Mouse (Mus musculus) thymus, adult 2 months (tissue): ENCODE results near the gene St14. TPM values are rescaled to one million over a fixed set of nuclear protein-coding genes. Genes with fewer than 3 reads are reported as not detected.

Experiments used
- DNase-seq: peaks from one replicate; pipeline ENCODE4 v3.0.0; 2021
- H3K27ac ChIP-seq: fragments of 200-500 bp; 2 replicates; pipeline ENCODE4 v1.5.1; 2012; ENCODE audit warnings: low read length, control low read depth; ENCODE audit not compliant: control insufficient read depth, insufficient read depth
- H3K27me3 ChIP-seq: fragments of 200-500 bp; 2 replicates; pipeline ENCODE4 v1.6.1; 2012; ENCODE audit warnings: mild to moderate bottlenecking, low read length, moderate library complexity, mixed read lengths; ENCODE audit not compliant: control insufficient read depth, insufficient read depth
- H3K36me3 ChIP-seq: fragments of 200-500 bp; 2 replicates; pipeline ENCODE4 v1.6.1; 2012; ENCODE audit warnings: mild to moderate bottlenecking, low read length, moderate library complexity; ENCODE audit not compliant: control insufficient read depth, insufficient read depth
- H3K4me1 ChIP-seq: fragments of 200-500 bp; replicated peaks from 2 replicates; pipeline ENCODE4 v1.6.1; 2012; ENCODE audit warnings: low read length; ENCODE audit not compliant: control insufficient read depth, insufficient read depth
- H3K4me3 ChIP-seq: fragments of 200-500 bp; 2 replicates; pipeline ENCODE4 v1.5.1; 2012; ENCODE audit warnings: mild to moderate bottlenecking, low read length, control low read depth, moderate library complexity; ENCODE audit not compliant: control insufficient read depth, insufficient read depth
- CTCF ChIP-seq: fragments of 200-500 bp; IDR thresholded peaks from 2 replicates; pipeline ENCODE4 v1.5.1; 2012; ENCODE audit warnings: mild to moderate bottlenecking, control low read depth, low read length, moderate library complexity, borderline replicate concordance; ENCODE audit not compliant: control insufficient read depth, poor library complexity, insufficient read depth; ENCODE audit errors: extremely low read depth
- POLR2A ChIP-seq: fragments of 200-500 bp; IDR thresholded peaks from 2 replicates; pipeline ENCODE4 v1.6.1; 2012; ENCODE audit warnings: mild to moderate bottlenecking, low read length, control low read depth, moderate library complexity; ENCODE audit not compliant: control insufficient read depth, poor library complexity, insufficient read depth; ENCODE audit errors: extremely low read depth
- WGBS: fragments of 180-500 bp; shearing (Covaris S2); methylation state at CpG from one replicate; pipeline ENCODE4 v1.1.7; 2018; 5-methylcytosine and 5-hydroxymethylcytosine counted together
- polyA plus RNA-seq: library from polyadenylated mRNA; depleted of rRNA; stranded (reverse); fragments of >200 nt; gene quantifications from 2 replicates; pipeline ENCODE4 v1.2.3, GENCODE M21; 2012

St14 gene
- polyA plus RNA-seq, 1 experiment: 15.8 TPM

- Histone ChIP-seq H3K27ac (no peak overlapping the region), H3K4me1 (no peaks in the 10 kb centered on the region), H3K27me3 (no peaks in the 10 kb centered on the region), H3K4me3 (no peak overlapping the region), H3K36me3 (no peaks in the 10 kb centered on the region)
- no peak for TF ChIP-seq CTCF
- TF ChIP-seq POLR2A: no peak
- no peak for DNase-seq
- WGBS: 90% methylated on average over 4 of the region's 4 CpGs
Measured at GRCm38 (mm10) chr9:31088883-31089282, 42.8 kb downstream of the St14 start.

- Histone ChIP-seq H3K36me3 (no peaks in the 10 kb centered on the region), H3K27me3 (no peaks in the 10 kb centered on the region), H3K4me3 (no peak overlapping the region), H3K27ac (no peak overlapping the region), H3K4me1 (no peaks in the 10 kb centered on the region)
- no peak for DNase-seq
- WGBS: 79% methylated on average over 3 of the region's 3 CpGs
- TF ChIP-seq CTCF (no peak), POLR2A (no peak)
Measured at GRCm38 (mm10) chr9:31088116-31088515, 43.5 kb downstream of the St14 start.

- H3K36me3 ChIP-seq: no peaks in the 10 kb centered on the region
- TF ChIP-seq POLR2A (no peak), CTCF (no peak)
- 93% methylated on average over 4 of the region's 4 CpGs for WGBS
- H3K27me3 ChIP-seq: no peaks in the 10 kb centered on the region
- H3K27ac ChIP-seq: no peak overlapping the region
- no peaks in the 10 kb centered on the region for H3K4me1 ChIP-seq
- DNase-seq: no peak
- no peak overlapping the region for H3K4me3 ChIP-seq
Measured at GRCm38 (mm10) chr9:31087466-31087865, 44.2 kb downstream of the St14 start.

- Histone ChIP-seq H3K27me3 (no peaks in the 10 kb centered on the region), H3K4me3 (no peak overlapping the region), H3K27ac (no peak overlapping the region), H3K4me1 (no peaks in the 10 kb centered on the region; the same call in 1 of the 2 replicates), H3K36me3 (no peaks in the 10 kb centered on the region)
- no peak for DNase-seq
- 88% methylated on average over 7 of the region's 7 CpGs for WGBS
- TF ChIP-seq CTCF (no peak), POLR2A (no peak)
Measured at GRCm38 (mm10) chr9:31086754-31087145, 44.9 kb downstream of the St14 start.

GRCm38 (mm10) chr9:31086085-31086753, 45.4 kb downstream of the St14 start:
- Histone ChIP-seq H3K4me1 (no peaks in the 10 kb centered on the region; the same call in 1 of the 2 replicates), H3K4me3 (no peak overlapping the region), H3K36me3 (no peaks in the 10 kb centered on the region), H3K27me3 (no peaks in the 10 kb centered on the region), H3K27ac (no peak overlapping the region)
- WGBS: 37% methylated on average over 10 of the region's 10 CpGs
- peak; percentile 66 for DNase-seq
- no peak for TF ChIP-seq CTCF
- TF ChIP-seq POLR2A: no peak

- no peak for TF ChIP-seq POLR2A
- no peak for TF ChIP-seq CTCF
- Histone ChIP-seq H3K36me3 (no peaks in the 10 kb centered on the region), H3K27ac (no peak overlapping the region), H3K4me1 (no peaks in the 10 kb centered on the region; the same call in 1 of the 2 replicates), H3K4me3 (no peak overlapping the region), H3K27me3 (no peaks in the 10 kb centered on the region)
- WGBS: 83% methylated on average over 5 of the region's 5 CpGs
- DNase-seq: no peak
Measured at GRCm38 (mm10) chr9:31085556-31085955, 46.1 kb downstream of the St14 start.

GRCm38 (mm10) chr9:31082771-31083170, 48.9 kb downstream of the St14 start:
- DNase-seq: no peak
- no peak overlapping the region for H3K27ac ChIP-seq
- no peaks in the 10 kb centered on the region for H3K27me3 ChIP-seq
- no peak overlapping the region for H3K4me3 ChIP-seq
- H3K36me3 ChIP-seq: no peaks in the 10 kb centered on the region
- no peaks in the 10 kb centered on the region; the same call in 1 of the 2 replicates for H3K4me1 ChIP-seq
- no peak for TF ChIP-seq CTCF
- no peak for TF ChIP-seq POLR2A
- WGBS: 89% methylated on average over 6 of the region's 6 CpGs
